Mouse (Mus musculus) bone marrow, adult 2 months (tissue): ENCODE data around the gene Anxa11.

Source experiments
- CTCF ChIP-seq: fragments of 200-500 bp; IDR thresholded peaks from 2 replicates; pipeline ENCODE4 v1.5.1; 2011; ENCODE audit warnings: low read length, control low read depth; ENCODE audit not compliant: control insufficient read depth, insufficient read depth
- POLR2A ChIP-seq: fragments of 200-500 bp; IDR thresholded peaks from 2 replicates; pipeline ENCODE4 v1.6.1; 2011; ENCODE audit warnings: low read depth, mild to moderate bottlenecking, control low read depth, low read length, borderline replicate concordance; ENCODE audit not compliant: control insufficient read depth

GRCm38 (mm10) chr14:25847660-25848059 is 5.7 kb downstream of the Anxa11 start:
- TF ChIP-seq POLR2A (no peak), CTCF (no peak)
